Comparison of ENCODE assay signal across 9 mouse cellular contexts in the genomic region with DNA sequence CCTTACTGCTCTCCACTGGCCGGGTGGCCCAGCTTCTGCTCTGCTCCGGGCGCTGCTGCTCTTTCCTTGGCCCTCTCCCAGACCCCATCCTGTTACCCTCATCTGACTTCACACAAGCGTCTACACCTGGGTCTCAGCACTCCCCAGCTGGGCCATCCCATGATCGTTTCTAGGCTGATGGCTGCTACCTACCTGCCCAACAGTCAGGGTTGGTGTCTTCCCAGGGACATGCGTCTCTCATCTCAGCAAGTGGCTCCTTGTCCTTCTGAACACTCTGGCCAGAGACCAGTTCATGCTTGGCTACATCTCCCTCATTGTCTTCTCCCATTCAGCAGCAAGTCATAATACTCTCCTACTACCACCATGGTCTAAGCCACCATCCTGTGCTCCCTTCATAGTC. TPM values are rescaled to one million over a fixed set of nuclear protein-coding genes. Genes with fewer than 3 reads are reported as not detected.
DNase-seq lines count a peak whose midpoint lies in the region; ATAC-seq and TF ChIP-seq lines count a peak whose summit lies in the region.
"Had no signal": no experiment of that assay in that cellular context is flagged by ENCODE, and none has a peak within 500 bp of the region (broad histone marks: within the 10 kb centered on the region; RNA-seq: fewer than 3 reads in every experiment).

No protein-coding gene starts in this region.

- H3K27ac ChIP-seq in ES-E14 (ENCODE audit: insufficient read depth, low read depth, low read length, poor library complexity, severe bottlenecking), result no peak overlapping the region
- no peak overlapping the region for H3K27ac ChIP-seq in forebrain, embryonic 14.5 days (ENCODE audit: low read depth, low read length)
- H3K27ac ChIP-seq in liver, embryonic 14.5 days, result no peak overlapping the region

- 91% methylated on average over 6 of the region's 6 CpGs for WGBS in forebrain, embryonic 14.5 days
- 94% methylated on average over 6 of the region's 6 CpGs for WGBS in liver, embryonic 14.5 days (ENCODE audit: insufficient replicate concordance)

- ATAC-seq in forebrain, embryonic 14.5 days, result no peak
- ATAC-seq in liver, embryonic 14.5 days (ENCODE audit: insufficient read depth), result no peak

- H3K4me3 ChIP-seq in ES-E14 (ENCODE audit: insufficient read depth in 1 of 2, low read depth in 1 of 2, low read length in 2 of 2, poor library complexity in 1 of 2, severe bottlenecking in 1 of 2), result peak overlapping the region in 1 of 2 experiments; percentile 83; a peak in 1 of 4 replicates
- peak overlapping the region; percentile 48 for H3K4me3 ChIP-seq in forebrain, embryonic 14.5 days (ENCODE audit: low read depth, low read length)
- no peak overlapping the region; a peak in 1 of 4 replicates for H3K4me3 ChIP-seq in liver, embryonic 14.5 days (ENCODE audit: insufficient read depth in 1 of 2, low read depth in 2 of 2, low read length in 2 of 2)

- no peak for TF ChIP-seq EP300 in liver, embryonic 14.5 days (IDR thresholded peaks at IDR 0.05; ENCODE audit: low read depth)

- intact Hi-C loops in heart, postnatal 25 days (cut with DNase I), result loop anchor here (5.0 kb wide), 1 partner anchor 98 kb away; the partner anchor contains the start of gene Ppp2r5b

- H3K9me3 ChIP-seq in ES-E14 (ENCODE audit: control insufficient read depth, insufficient read depth, low read depth, low read length), result no peaks in the 10 kb centered on the region
- no peaks in the 10 kb centered on the region for H3K9me3 ChIP-seq in forebrain, embryonic 14.5 days (replicated peaks; ENCODE audit: control insufficient read depth, low read length)
- no peaks in the 10 kb centered on the region for H3K9me3 ChIP-seq in liver, embryonic 14.5 days (ENCODE audit: control insufficient read depth, low read length)

- peak overlapping the region; percentile 30; the same call in 1 of the 2 replicates for H3K9ac ChIP-seq in ES-E14 (ENCODE audit: insufficient read depth, low read depth, low read length, poor library complexity, severe bottlenecking)
- H3K9ac ChIP-seq in forebrain, embryonic 14.5 days (ENCODE audit: low read length), result peak overlapping the region; percentile 80; the same call in 1 of the 2 replicates
- no peak overlapping the region for H3K9ac ChIP-seq in liver, embryonic 14.5 days (replicated peaks)

- peak; percentile 94 for DNase-seq in heart, adult 11 months
- DNase-seq in heart, postnatal 25 days (ENCODE audit: low spot score), result no peak
- no peak for DNase-seq in ES-E14 (ENCODE audit: low read depth, low spot score)
- no peak for DNase-seq in forebrain, embryonic 14.5 days (ENCODE audit: low spot score)
- no peak for DNase-seq in liver, embryonic 14.5 days (ENCODE audit: low read depth in 3 of 3, low spot score in 3 of 3)
- DNase-seq in gastrocnemius, postnatal 4 days (ENCODE audit: low spot score in 2 of 2), result no peak
- DNase-seq in urinary bladder, postnatal 4 days (ENCODE audit: low spot score in 2 of 2), result no peak
- DNase-seq in right cerebral cortex, postnatal 4 days, result no peak

- peaks cover 13% of the 10 kb centered on the region; the same call in 1 of the 2 replicates for H3K36me3 ChIP-seq in ES-E14 (ENCODE audit: control insufficient read depth, insufficient read depth, low read length, poor library complexity, severe bottlenecking)
- H3K36me3 ChIP-seq in forebrain, embryonic 14.5 days (ENCODE audit: control insufficient read depth, insufficient read depth, low read length), result peaks cover 27% of the 10 kb centered on the region
- 0 out of 2 replicates have a peak, but pooled peaks cover 2% of the 10 kb centered on the region for H3K36me3 ChIP-seq in liver, embryonic 14.5 days (replicated peaks; ENCODE audit: control insufficient read depth, insufficient read depth, low read depth)

- peaks cover 0 to 4% of the 10 kb centered on the region in 2 experiments; a peak in 1 of 4 replicates for H3K4me1 ChIP-seq in ES-E14 (ENCODE audit: control insufficient read depth in 2 of 2, insufficient read depth in 2 of 2, low read length in 2 of 2, poor library complexity in 1 of 2)
- H3K4me1 ChIP-seq in forebrain, embryonic 14.5 days (ENCODE audit: control insufficient read depth, insufficient read depth, low read length), result peaks cover 8% of the 10 kb centered on the region
- peaks cover 0 to 12% of the 10 kb centered on the region in 2 experiments; a peak in 2 of 4 replicates for H3K4me1 ChIP-seq in liver, embryonic 14.5 days (replicated peaks; ENCODE audit: control insufficient read depth in 2 of 2, insufficient read depth in 2 of 2, low read length in 1 of 2)

- H3K27me3 ChIP-seq in forebrain, embryonic 14.5 days (replicated peaks; ENCODE audit: control insufficient read depth, insufficient read depth, low read length), result no peaks in the 10 kb centered on the region
- H3K27me3 ChIP-seq in liver, embryonic 14.5 days (ENCODE audit: control insufficient read depth, insufficient read depth, low read length), result no peaks in the 10 kb centered on the region

- in situ Hi-C loops in ES-E14 (cut with MboI; ENCODE audit: low sequenced_read_pairs in 2 of 2, unreplicated experiment in 2 of 2), result no loop called here

- H3K4me2 ChIP-seq in forebrain, embryonic 14.5 days (ENCODE audit: low read length), result peak overlapping the region; percentile 59
- peak overlapping the region; percentile 99 for H3K4me2 ChIP-seq in liver, embryonic 14.5 days (ENCODE audit: low read depth)

- TF ChIP-seq CTCF in liver, embryonic 14.5 days (IDR thresholded peaks at IDR 0.05; ENCODE audit: low read depth), result no peak

TF ChIP-seq in ES-E14, 5 proteins besides CTCF, POLR2A, EP300 and RAD21:
- no peak for TF ChIP-seq CHD2 (IDR thresholded peaks at IDR 0.05; ENCODE audit: low read depth, low read length)
- no peak for TF ChIP-seq MAFK (IDR thresholded peaks at IDR 0.05; ENCODE audit: insufficient read depth, low read depth, low read length)
- TF ChIP-seq ZNF384 (IDR thresholded peaks at IDR 0.05; ENCODE audit: low read depth, low read length), result no peak
- no peak for TF ChIP-seq ZC3H11A (IDR thresholded peaks at IDR 0.05; ENCODE audit: borderline replicate concordance, low read depth, low read length)
- TF ChIP-seq HCFC1 (IDR thresholded peaks at IDR 0.05; ENCODE audit: borderline replicate concordance, insufficient read depth, low read length), result no peak

RNA-seq across cellular contexts. Expression of gene Batf2, which starts 1.1 kb away (rescaled TPM):
- total RNA-seq in heart, postnatal 25 days (2021), result under 1 TPM; 0.78 to 0.87 TPM
- 0.18 TPM in 1 of 2 replicates, not detected in the other for total RNA-seq in ES-E14 (2012; rRNA removed)
- polyA plus RNA-seq in forebrain, embryonic 14.5 days (2014; fragmentation: Nextera tagmentation; extraction: Ambion mirVana), result not detected in 2 replicates
- polyA plus RNA-seq in liver, embryonic 14.5 days (2012; rRNA removed), result 0.35 and 0.57 TPM in 2 replicates
- polyA plus RNA-seq in liver, embryonic 14.5 days (2014; fragmentation: Nextera tagmentation; extraction: Ambion mirVana), result 0.09 TPM in 1 of 2 replicates, not detected in the other
- total RNA-seq in gastrocnemius, postnatal 4 days (2021), result under 1 TPM; 0.26 to 0.42 TPM

RNA-seq across cellular contexts. Expression of gene Arl2, which starts 1.6 kb away (rescaled TPM):
- 10 to 100 TPM; 54.4 to 58.4 TPM for total RNA-seq in heart, postnatal 25 days (2021)
- 42.2 and 43.8 TPM in 2 replicates for total RNA-seq in ES-E14 (2012; rRNA removed)
- 80.3 and 90.2 TPM in 2 replicates for polyA plus RNA-seq in forebrain, embryonic 14.5 days (2014; fragmentation: Nextera tagmentation; extraction: Ambion mirVana)
- polyA plus RNA-seq in liver, embryonic 14.5 days (2012; rRNA removed), result 26.1 and 32.8 TPM in 2 replicates
- polyA plus RNA-seq in liver, embryonic 14.5 days (2014; fragmentation: Nextera tagmentation; extraction: Ambion mirVana), result 22.4 and 27.5 TPM in 2 replicates
- total RNA-seq in gastrocnemius, postnatal 4 days (2021), result 10 to 100 TPM; 60.2 to 61.7 TPM

RNA-seq across cellular contexts. Expression of gene Snx15, which starts 11.6 kb away (rescaled TPM):
- 10 to 100 TPM; 13.7 to 15.1 TPM for total RNA-seq in heart, postnatal 25 days (2021)
- 8.9 and 11.9 TPM in 2 replicates for total RNA-seq in ES-E14 (2012; rRNA removed)
- 45.6 and 50.2 TPM in 2 replicates for polyA plus RNA-seq in forebrain, embryonic 14.5 days (2014; fragmentation: Nextera tagmentation; extraction: Ambion mirVana)
- 39.6 and 41.8 TPM in 2 replicates for polyA plus RNA-seq in liver, embryonic 14.5 days (2012; rRNA removed)
- 42.2 and 46.2 TPM in 2 replicates for polyA plus RNA-seq in liver, embryonic 14.5 days (2014; fragmentation: Nextera tagmentation; extraction: Ambion mirVana)
- total RNA-seq in gastrocnemius, postnatal 4 days (2021), result 10 to 100 TPM; 16.2 to 17.1 TPM

RNA-seq across cellular contexts. Expression of gene Sac3d1, which starts 21.3 kb away (rescaled TPM):
- total RNA-seq in heart, postnatal 25 days (2021), result 1 to 10 TPM; 7.9 to 8.5 TPM
- total RNA-seq in ES-E14 (2012; rRNA removed), result 25.2 and 28.2 TPM in 2 replicates
- 56.4 and 57.6 TPM in 2 replicates for polyA plus RNA-seq in forebrain, embryonic 14.5 days (2014; fragmentation: Nextera tagmentation; extraction: Ambion mirVana)
- 18.4 and 25.5 TPM in 2 replicates for polyA plus RNA-seq in liver, embryonic 14.5 days (2012; rRNA removed)
- 22.7 and 22.9 TPM in 2 replicates for polyA plus RNA-seq in liver, embryonic 14.5 days (2014; fragmentation: Nextera tagmentation; extraction: Ambion mirVana)
- total RNA-seq in gastrocnemius, postnatal 4 days (2021), result 10 to 100 TPM; 14.8 to 16.2 TPM

RNA-seq across cellular contexts. Expression of gene Naaladl1, which starts 34.1 kb away (rescaled TPM):
- total RNA-seq in heart, postnatal 25 days (2021), result not detected
- total RNA-seq in ES-E14 (2012; rRNA removed), result 0.80 and 3.5 TPM in 2 replicates
- 0.36 and 0.42 TPM in 2 replicates for polyA plus RNA-seq in forebrain, embryonic 14.5 days (2014; fragmentation: Nextera tagmentation; extraction: Ambion mirVana)
- 4.3 and 6.4 TPM in 2 replicates for polyA plus RNA-seq in liver, embryonic 14.5 days (2012; rRNA removed)
- 1.1 and 1.9 TPM in 2 replicates for polyA plus RNA-seq in liver, embryonic 14.5 days (2014; fragmentation: Nextera tagmentation; extraction: Ambion mirVana)
- total RNA-seq in gastrocnemius, postnatal 4 days (2021), result under 1 TPM; 0.27 to 0.44 TPM
- total RNA-seq: monocyte, adult 5-6 weeks had no signal
